Mouse (Mus musculus) gastrocnemius, adult 8-10 months (tissue): ENCODE measurements around the gene Clec4d. TPM values are rescaled to one million over a fixed set of nuclear protein-coding genes. Genes with fewer than 3 reads are reported as not detected.
"Not testable (repeated sequence)": the region's sequence is repeated elsewhere in the genome, so short reads cannot be mapped to it uniquely, and the experiment has no call there.

Experiments used
- DNase-seq, 2 experiments: peaks; one replicate each; pipeline ENCODE4 v3.0.0; 2022; ENCODE audit warnings: low spot score in 2 of 2
- total RNA-seq, 4 experiments: library from RNA; stranded (reverse); gene quantifications; 2 replicates each; pipeline ENCODE4 v1.2.4; 2022

Clec4d gene
- not detected for total RNA-seq

DNA sequence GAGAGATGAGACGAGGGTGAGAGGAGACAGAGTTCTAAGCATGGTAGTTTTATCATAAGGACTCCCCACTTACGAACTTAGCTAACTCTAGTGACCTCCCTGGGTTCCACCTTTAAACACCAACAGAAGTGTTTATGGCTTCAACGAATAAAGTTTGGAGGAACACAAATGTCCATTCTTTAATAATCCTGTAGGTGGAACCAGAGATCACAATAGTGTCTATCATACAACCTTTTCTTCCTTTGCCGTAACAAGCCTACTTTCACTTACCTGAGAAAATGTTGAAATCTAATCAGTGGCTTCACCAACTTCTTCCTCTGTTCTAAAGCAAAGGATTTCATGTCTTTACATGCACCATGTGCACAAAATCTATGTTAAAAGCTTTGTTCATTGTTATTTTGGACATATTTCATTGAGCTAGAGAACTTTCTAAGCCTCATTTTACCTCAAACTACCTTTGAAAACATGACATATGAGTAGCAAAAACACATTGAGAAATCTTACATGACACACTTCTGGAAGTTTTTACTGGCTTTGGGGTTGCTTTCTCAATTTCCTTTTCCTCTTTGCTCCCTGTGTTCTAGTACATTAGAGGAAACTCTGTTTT, at the start of gene Clec4d:
Clec4d (plus strand) TSS at position 557 of the 607 bp plus-strand sequence.
- no peak for DNase-seq

GRCm38 (mm10) chr6:123227519-123228166, 34.3 kb upstream of the Clec4d start:
- no peak for DNase-seq

DNA sequence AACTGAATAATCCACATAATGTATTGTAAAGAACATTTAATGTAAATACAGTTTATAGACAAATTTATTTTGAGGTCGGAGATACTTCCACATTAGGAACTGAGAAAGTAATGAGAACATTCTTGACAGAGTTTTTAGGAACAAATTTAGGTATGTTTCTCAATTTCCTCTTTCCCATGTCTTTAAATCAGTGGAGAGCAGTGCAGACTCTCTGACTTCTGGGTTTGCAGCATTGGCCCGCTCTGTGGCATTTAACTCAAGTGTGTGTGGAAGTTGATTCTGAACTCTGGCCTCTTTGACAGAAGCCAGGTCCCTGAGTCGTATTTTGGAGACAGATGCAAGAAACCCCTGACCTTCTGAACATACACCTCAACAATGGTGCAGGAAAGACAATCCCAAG, 32.3 kb upstream of the Clec4d start, which contains the start of gene Clec4n:
Clec4n (plus strand) TSS at position 200 of the 400 bp plus-strand sequence.
- no peak for DNase-seq

DNA sequence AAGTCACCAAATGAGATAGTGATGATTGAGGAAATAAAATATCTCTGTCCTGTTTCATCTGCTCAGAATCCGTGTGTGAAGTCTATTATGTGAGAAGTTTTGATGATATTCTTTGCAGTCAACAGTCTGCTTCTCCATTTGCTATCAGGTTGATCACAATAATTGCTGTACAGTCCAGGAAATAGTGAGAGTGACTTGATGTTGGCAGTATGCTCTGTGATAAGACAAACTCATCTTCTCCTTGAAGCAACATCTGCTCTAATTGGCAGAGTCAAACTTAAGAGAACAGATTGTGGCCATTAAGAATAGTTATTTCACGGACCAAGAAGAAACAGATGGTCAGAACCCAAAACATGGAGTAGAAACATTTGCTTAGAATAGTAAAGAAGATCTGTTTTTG, 30.8 kb upstream of the Clec4d start:
- DNase-seq: no peak

GRCm38 (mm10) chr6:123237582-123237981, 24.3 kb upstream of the Clec4d start:
- DNase-seq: no peak

DNA sequence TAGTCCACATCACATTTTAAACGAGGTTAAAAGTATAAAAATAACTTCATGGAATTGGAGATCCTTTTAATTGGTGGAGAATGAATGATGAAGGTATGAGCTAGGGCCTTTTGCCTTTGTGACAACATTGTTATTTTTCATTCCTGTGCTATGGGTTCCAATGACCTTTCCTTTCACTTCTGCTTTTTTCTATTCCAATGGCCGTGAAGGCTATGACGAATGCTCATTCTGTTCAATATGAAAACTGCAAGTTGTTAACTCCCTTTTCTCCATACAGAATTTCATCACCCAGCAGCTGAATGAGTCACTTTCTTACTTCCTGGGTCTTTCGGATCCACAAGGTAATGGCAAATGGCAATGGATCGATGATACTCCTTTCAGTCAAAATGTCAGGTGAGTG, 17.7 kb upstream of the Clec4d start:
- DNase-seq: no peak

DNA sequence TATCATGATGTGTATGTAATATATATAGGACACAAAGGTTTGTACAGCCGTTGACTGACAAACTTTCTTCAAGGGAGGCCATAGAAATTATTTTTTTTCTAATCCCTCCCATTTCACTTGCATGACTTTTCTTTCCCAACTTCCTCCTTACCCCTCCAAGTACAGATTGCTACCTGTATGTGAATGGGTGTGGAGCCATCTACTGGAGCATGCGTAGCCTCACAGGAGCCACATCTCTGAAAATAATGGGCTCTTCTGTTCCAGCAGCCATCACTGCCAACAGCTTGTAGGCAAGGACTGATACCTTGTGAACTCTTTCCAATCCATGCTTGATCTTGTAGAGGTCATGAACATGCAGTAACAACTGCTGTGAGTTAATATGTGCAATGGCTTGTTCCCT, 13.0 kb upstream of the Clec4d start:
- not testable (repeated sequence) for DNase-seq

DNA sequence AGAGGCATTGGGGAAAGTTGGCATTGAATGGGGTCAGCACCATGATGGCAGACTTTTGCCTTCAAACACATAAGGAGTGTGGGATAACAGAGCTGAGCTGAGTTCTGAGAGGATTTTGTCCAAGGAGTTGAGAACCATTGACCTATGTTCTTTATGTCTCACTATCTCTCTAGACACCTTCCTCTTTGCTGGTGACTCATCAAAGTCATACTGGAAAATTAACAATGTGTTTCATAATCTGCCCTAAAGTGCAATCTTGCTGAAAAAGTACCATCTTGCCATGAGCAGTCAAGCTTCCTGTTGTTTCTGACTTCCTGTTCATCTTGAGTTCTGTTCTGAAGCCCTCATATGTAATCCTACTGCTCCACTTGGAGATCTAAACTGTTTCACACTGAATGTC, 9.2 kb upstream of the Clec4d start:
- DNase-seq: no peak

DNA sequence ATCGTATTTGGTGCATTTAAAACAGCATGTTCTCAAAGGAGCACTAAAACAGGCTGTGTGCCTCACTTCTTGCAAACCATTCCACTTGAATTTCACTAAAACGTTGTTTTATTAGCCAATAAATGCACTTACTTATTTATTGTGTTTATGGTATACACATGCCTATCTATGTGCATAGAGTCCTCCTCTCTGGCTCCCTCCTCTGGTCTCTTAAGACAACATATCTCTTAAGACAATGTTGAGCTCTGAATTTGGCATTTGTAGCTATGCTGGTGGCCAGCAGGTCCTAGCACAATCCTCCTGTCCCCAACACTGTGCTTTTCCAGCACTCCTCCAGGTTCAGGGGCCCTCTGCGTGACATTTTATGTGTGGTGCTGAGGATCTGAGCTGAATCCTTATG, 3.0 kb upstream of the Clec4d start:
- no peak for DNase-seq

DNA sequence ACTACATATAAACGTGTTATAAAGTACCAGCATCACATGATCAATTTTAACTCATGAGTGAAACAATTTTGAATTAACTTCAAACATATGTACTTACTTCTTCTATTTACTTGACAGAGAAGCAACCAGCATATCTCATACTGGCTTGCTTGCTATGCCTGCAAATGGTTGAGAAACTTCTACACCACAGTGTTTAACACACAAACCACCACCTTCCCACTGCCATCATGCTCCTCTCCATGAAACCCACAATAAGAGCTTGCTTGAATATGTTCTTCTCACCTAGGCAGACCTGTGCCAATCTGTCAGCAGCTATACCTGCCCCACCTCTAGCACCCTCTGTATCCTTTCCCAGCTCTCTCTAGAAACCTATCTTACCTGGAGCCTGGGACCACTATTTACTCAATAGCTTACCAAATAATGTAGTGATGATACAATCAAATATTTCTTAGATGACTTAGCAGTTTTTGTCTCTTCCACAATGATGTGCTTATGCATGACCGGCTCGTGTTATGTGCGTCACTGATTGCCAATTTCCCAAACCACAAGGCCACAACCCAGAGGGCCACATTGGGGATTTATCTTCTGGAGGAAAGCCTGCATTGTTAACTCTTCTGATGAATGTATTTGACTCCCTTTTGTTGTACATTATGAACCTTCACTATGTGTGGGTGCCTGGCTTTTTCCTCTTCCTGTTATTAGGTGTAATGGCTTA, 1.9 kb upstream of the Clec4d start:
- no peak for DNase-seq

GRCm38 (mm10) chr6:123260868-123261267, 1.0 kb upstream of the Clec4d start:
- no peak for DNase-seq

DNA sequence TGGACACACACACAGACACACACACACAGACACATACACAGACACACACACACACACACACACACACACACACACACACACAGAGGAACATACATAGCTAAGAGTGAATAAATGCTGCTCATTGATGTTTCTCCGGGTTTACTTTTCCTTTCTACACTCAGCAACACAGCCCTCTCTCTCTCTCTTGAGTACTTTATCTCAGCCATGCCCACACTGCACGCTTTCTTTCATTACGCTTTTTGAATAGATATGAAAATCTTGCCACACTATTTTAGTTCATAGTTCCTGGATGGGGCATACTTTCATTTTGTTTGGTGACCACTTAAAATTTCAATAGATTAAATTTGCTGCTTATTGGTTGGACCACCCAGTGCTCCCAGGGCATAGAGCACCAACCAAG, 2.3 kb downstream of the Clec4d start:
- no peak for DNase-seq

GRCm38 (mm10) chr6:123265809-123266208, 3.9 kb downstream of the Clec4d start:
- DNase-seq: no peak

DNA sequence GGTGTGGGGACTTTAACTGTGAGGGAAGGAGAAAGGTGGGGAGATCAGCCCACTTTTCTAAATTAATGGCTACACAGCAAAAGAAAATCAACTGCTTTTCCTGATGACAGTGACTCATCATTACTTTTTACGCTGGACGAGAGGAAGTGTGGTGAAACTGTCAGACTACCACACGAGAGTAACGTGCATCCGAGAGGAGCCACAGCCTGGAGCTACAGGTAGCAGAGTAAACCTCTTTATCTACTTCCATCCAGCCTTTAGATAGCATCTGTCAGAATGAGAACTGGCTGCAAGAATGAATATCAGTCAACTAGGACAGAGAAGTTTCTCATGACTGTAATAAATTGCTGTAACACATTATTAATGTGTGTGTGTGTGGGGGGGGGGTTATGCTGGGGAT, 5.0 kb downstream of the Clec4d start:
- no peak for DNase-seq

GRCm38 (mm10) chr6:123279443-123279842, 17.5 kb downstream of the Clec4d start:
- DNase-seq: no peak

DNA sequence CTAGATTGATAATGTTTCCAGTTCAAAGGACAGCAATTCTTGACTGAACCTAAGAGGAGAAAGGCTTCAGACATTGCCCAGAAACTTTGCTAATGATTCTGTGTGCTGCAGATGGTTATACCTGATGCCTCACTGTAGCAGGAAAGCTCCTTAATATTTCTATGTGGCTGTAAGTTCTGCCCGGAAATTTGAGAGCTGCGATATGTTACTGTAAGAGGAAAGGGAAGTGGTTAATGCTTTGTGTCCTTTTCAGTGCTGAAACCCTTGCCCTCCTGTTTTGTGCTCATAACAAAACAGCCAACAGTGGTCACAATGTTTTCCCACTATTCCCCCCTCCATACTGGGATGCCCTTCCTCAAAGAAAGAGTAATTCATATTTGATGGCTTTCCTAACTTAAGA, 24.4 kb downstream of the Clec4d start:
- DNase-seq: no peak

DNA sequence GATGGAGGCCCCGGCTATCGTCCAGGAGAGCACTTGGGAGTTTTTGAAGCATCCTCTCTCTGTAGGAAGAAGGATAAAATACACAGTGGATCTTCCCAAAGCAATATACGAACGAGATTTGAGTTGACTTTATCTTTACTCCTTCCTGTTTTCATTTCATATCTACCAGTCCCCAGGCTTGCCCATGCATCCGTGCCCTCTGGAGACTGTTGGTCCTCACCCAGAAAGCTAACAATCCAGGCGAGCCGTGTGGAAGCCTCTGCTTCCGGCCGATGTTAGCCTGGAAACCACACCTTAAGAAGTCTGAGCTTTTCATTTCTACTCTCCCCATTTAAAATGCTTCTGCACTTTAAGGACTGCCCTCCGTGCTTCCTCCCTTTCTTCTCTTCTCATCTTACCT, 27.0 kb downstream of the Clec4d start:
- no peak for DNase-seq

- no peak for DNase-seq
Observed at GRCm38 (mm10) chr6:123289753-123290152, 27.8 kb downstream of the Clec4d start, which contains the start of gene Clec4e. Gene Clec4e, minus strand, starts transcription at chr6:123289870.

GRCm38 (mm10) chr6:123292751-123293400, 31.0 kb downstream of the Clec4d start:
- no peak for DNase-seq

DNA sequence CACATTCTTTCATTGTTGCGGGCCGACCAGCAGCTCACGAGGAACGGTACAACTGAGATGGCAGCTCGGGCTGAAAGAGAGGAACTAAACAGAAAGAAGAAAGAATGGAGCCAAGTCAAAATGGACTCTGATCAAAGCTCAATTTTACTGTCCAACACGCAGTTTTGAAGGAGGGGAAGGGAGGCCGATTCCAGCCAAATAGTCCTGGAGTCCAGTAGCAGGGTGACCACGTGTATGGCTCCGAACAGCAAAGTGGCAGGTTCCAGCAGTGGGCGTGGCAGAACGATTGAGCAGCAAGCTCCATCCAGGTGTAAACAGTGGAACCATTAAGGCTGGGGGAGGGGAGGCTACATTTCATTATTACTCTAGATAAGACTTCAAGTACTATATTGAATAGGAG, 31.6 kb downstream of the Clec4d start:
- DNase-seq: not testable (repeated sequence)

GRCm38 (mm10) chr6:123296687-123297086, 34.8 kb downstream of the Clec4d start:
- no peak for DNase-seq

- DNase-seq: not testable (repeated sequence)
Observed at GRCm38 (mm10) chr6:123306315-123306714, 44.4 kb downstream of the Clec4d start.
